Mouse (Mus musculus) ES-E14 (cell line): ENCODE measurements around the gene Hcfc2. TPM values are rescaled to one million over a fixed set of nuclear protein-coding genes. Genes with fewer than 3 reads are reported as not detected.

Experiments used
- DNase-seq: peaks from one replicate; pipeline ENCODE4 v3.0.0-alpha.2; 2013; ENCODE audit warnings: low read depth, low spot score
- H3K27ac ChIP-seq: 2 replicates; pipeline ENCODE4 v1.5.1; 2012; ENCODE audit warnings: low read depth, mild to moderate bottlenecking, low read length, moderate library complexity, mixed read lengths; ENCODE audit not compliant: poor library complexity, insufficient read depth, severe bottlenecking
- H3K36me3 ChIP-seq: 2 replicates; pipeline ENCODE4 v1.6.1; 2012; ENCODE audit warnings: mild to moderate bottlenecking, low read length, moderate library complexity, mixed read lengths; ENCODE audit not compliant: control insufficient read depth, poor library complexity, insufficient read depth, severe bottlenecking
- H3K4me1 ChIP-seq, 2 experiments: fragments of 150-350 bp in 1 of 2; sonication (generic) in 1 of 2; 2 replicates each; pipeline ENCODE4 v1.6.1; 2012; ENCODE audit warnings: low read length in 2 of 2, mild to moderate bottlenecking in 1 of 2, mixed read lengths in 1 of 2; ENCODE audit not compliant: control insufficient read depth in 2 of 2, insufficient read depth in 2 of 2, poor library complexity in 1 of 2
- H3K4me3 ChIP-seq, 2 experiments: fragments of 150-350 bp in 1 of 2; sonication (generic) in 1 of 2; 2 replicates each; pipeline ENCODE4 v1.5.1; 2012; ENCODE audit warnings: low read length in 2 of 2, low read depth in 1 of 2, mild to moderate bottlenecking in 1 of 2, mixed read lengths in 1 of 2; ENCODE audit not compliant: insufficient read depth in 1 of 2, poor library complexity in 1 of 2, severe bottlenecking in 1 of 2
- H3K9ac ChIP-seq: 2 replicates; pipeline ENCODE4 v1.6.1; 2012; ENCODE audit warnings: low read depth, mild to moderate bottlenecking, low read length, mixed read lengths; ENCODE audit not compliant: poor library complexity, insufficient read depth, severe bottlenecking
- H3K9me3 ChIP-seq: fragments of 150-350 bp; sonication (generic); 2 replicates; pipeline ENCODE4 v1.6.1; 2012; ENCODE audit warnings: low read depth, mild to moderate bottlenecking, low read length; ENCODE audit not compliant: control insufficient read depth, insufficient read depth
- CHD2 ChIP-seq: IDR thresholded peaks from 2 replicates; pipeline ENCODE4 v1.6.1; 2014; ENCODE audit warnings: mild to moderate bottlenecking, low read depth, low read length, inconsistent platforms
- HCFC1 ChIP-seq: IDR thresholded peaks from 2 replicates; pipeline ENCODE4 v1.6.1; 2012; ENCODE audit warnings: low read length, inconsistent platforms, borderline replicate concordance; ENCODE audit not compliant: insufficient read depth
- MAFK ChIP-seq: IDR thresholded peaks from 2 replicates; pipeline ENCODE4 v1.6.1; 2014; ENCODE audit warnings: mild to moderate bottlenecking, low read depth, low read length, inconsistent platforms; ENCODE audit not compliant: insufficient read depth
- ZC3H11A ChIP-seq: IDR thresholded peaks from 2 replicates; pipeline ENCODE4 v1.6.1; 2012; ENCODE audit warnings: low read depth, mild to moderate bottlenecking, inconsistent platforms, low read length, borderline replicate concordance
- ZNF384 ChIP-seq: IDR thresholded peaks from 2 replicates; pipeline ENCODE4 v1.6.1; 2012; ENCODE audit warnings: low read depth, low read length, inconsistent platforms
- in situ Hi-C, 2 experiments: fragments of 600-800 bp; cut with MboI; formaldehyde crosslinking; loops; one replicate each; pipeline ENCODE4 v1.15.1; 2025; ENCODE audit warnings: low sequenced_read_pairs in 2 of 2, inconsistent platforms in 1 of 2; ENCODE audit not compliant: unreplicated experiment in 2 of 2
- total RNA-seq: library from RNA; depleted of rRNA; stranded (reverse); fragments of 300-350 nt; gene quantifications from 2 replicates; pipeline ENCODE4 v1.2.3, GENCODE M21; 2012

Gene Hcfc2
- total RNA-seq, 1 experiment, result 8.1 TPM

GRCm38 (mm10) chr10:82759706-82760105 lies 63.7 kb downstream of the Hcfc2 start:
- DNase-seq, result no peak
- Histone ChIP-seq H3K9ac (no peak overlapping the region), H3K4me3 (no peak overlapping the region), H3K9me3 (no peaks in the 10 kb centered on the region), H3K27ac (no peak overlapping the region), H3K36me3 (peaks cover 41% of the 10 kb centered on the region), H3K4me1 (peaks cover 12 to 20% of the 10 kb centered on the region in 2 experiments)
- TF ChIP-seq ZC3H11A (no peak), HCFC1 (no peak), MAFK (no peak), ZNF384 (no peak), CHD2 (no peak)
- in situ Hi-C loops, result no loop called here

- Histone ChIP-seq H3K9me3 (no peaks in the 10 kb centered on the region), H3K4me3 (no peak overlapping the region), H3K4me1 (peaks cover 12 to 20% of the 10 kb centered on the region in 2 experiments), H3K9ac (no peak overlapping the region), H3K27ac (no peak overlapping the region), H3K36me3 (peaks cover 31% of the 10 kb centered on the region)
- DNase-seq, result no peak
- no peak for TF ChIP-seq CHD2
- no peak for TF ChIP-seq ZNF384
- no peak for TF ChIP-seq ZC3H11A
- TF ChIP-seq HCFC1, result no peak
- no peak for TF ChIP-seq MAFK
- in situ Hi-C loops, result no loop called here
Measured at GRCm38 (mm10) chr10:82761037-82761811, 65.3 kb downstream of the Hcfc2 start.

GRCm38 (mm10) chr10:82762756-82763681 lies 67.1 kb downstream of the Hcfc2 start:
- no peak for TF ChIP-seq MAFK
- no peaks in the 10 kb centered on the region for H3K9me3 ChIP-seq
- H3K27ac ChIP-seq, result peak overlapping the region; percentile 90
- peaks cover 8 to 17% of the 10 kb centered on the region in 2 experiments for H3K4me1 ChIP-seq
- peak overlapping the region; percentile 92 for H3K9ac ChIP-seq
- H3K4me3 ChIP-seq, result peak overlapping the region; percentile 90 to 91
- in situ Hi-C loops, result no loop called here
- DNase-seq, result no peak
- H3K36me3 ChIP-seq, result peaks cover 20% of the 10 kb centered on the region

- in situ Hi-C loops, result no loop called here
- peak within 1 kb of the TSS; percentile 90 for H3K27ac ChIP-seq
Measured at GRCm38 (mm10) chr10:82763840-82764631, 68.1 kb downstream of the Hcfc2 start, which contains the start of gene Nfyb. Nfyb (minus strand) TSS chr10:82764144.

More at GRCm38 (mm10) chr10:82763840-82764631, 68.1 kb downstream of the Hcfc2 start, which contains the start of gene Nfyb:
- TF ChIP-seq HCFC1 (no peak; the same call in 1 of the 2 replicates), ZNF384 (no peak), ZC3H11A (no peak), MAFK (no peak), CHD2 (no peak)
- H3K9ac ChIP-seq, result peak within 1 kb of the TSS; percentile 92
- peak; percentile 95 for DNase-seq
- no peaks in the 10 kb centered on the region for H3K9me3 ChIP-seq
- peaks cover 8 to 17% of the 10 kb centered on the region in 2 experiments for H3K4me1 ChIP-seq
- peak within 1 kb of the TSS; percentile 90 to 91 for H3K4me3 ChIP-seq
- peaks cover 16% of the 10 kb centered on the region; the same call in 1 of the 2 replicates for H3K36me3 ChIP-seq
